Comparison of ENCODE assay signal across 8 mouse cellular contexts in genomic region chr5:64092748-64093292, GRCm38 (mm10). TPM values are rescaled to one million over a fixed set of nuclear protein-coding genes. Genes with fewer than 3 reads are reported as not detected.
DNase-seq lines count a peak whose midpoint lies in the region; ATAC-seq and TF ChIP-seq lines count a peak whose summit lies in the region.

Gene Pgm2 (plus strand): TSS chr5:64092950.

- H3K4me1 ChIP-seq in hindbrain, embryonic 10.5 days (replicated peaks), result peaks cover 25% of the 10 kb centered on the region
- H3K4me1 ChIP-seq in lung, embryonic 16.5 days (replicated peaks; ENCODE audit: control insufficient read depth, insufficient read depth, low read length), result peaks cover 13% of the 10 kb centered on the region
- peaks cover 20% of the 10 kb centered on the region for H3K4me1 ChIP-seq in thymus, adult 2 months (replicated peaks; ENCODE audit: control insufficient read depth, insufficient read depth, low read length)

- peak; percentile 97 for ATAC-seq in frontal cortex, adult (ENCODE audit: low TSS enrichment)
- ATAC-seq in lung, embryonic 16.5 days (ENCODE audit: low read depth), result peak; percentile 98

- peaks cover 3% of the 10 kb centered on the region for H3K36me3 ChIP-seq in hindbrain, embryonic 10.5 days
- H3K36me3 ChIP-seq in lung, embryonic 16.5 days (ENCODE audit: control insufficient read depth, insufficient read depth, low read length), result 0 out of 2 replicates have a peak, but pooled peaks cover 3% of the 10 kb centered on the region
- no peaks in the 10 kb centered on the region for H3K36me3 ChIP-seq in thymus, adult 2 months (ENCODE audit: control insufficient read depth, insufficient read depth, low read length)

- peak; percentile 48 for TF ChIP-seq POLR2A in thymus, adult 2 months (IDR thresholded peaks at IDR 0.05; ENCODE audit: control insufficient read depth, extremely low read depth, insufficient read depth, low read length, poor library complexity)

- peak within 1 kb of the TSS; percentile 77 for H3K4me2 ChIP-seq in lung, embryonic 16.5 days (ENCODE audit: low read depth, low read length)

- TF ChIP-seq CTCF in thymus, adult 2 months (IDR thresholded peaks at IDR 0.05; ENCODE audit: borderline replicate concordance, control insufficient read depth, extremely low read depth, insufficient read depth, low read length, poor library complexity), result no peak

- peak within 1 kb of the TSS; percentile 80 for H3K9ac ChIP-seq in lung, embryonic 16.5 days (ENCODE audit: low read length)

- H3K9me3 ChIP-seq in hindbrain, embryonic 10.5 days, result no peaks in the 10 kb centered on the region
- no peaks in the 10 kb centered on the region for H3K9me3 ChIP-seq in lung, embryonic 16.5 days (ENCODE audit: control insufficient read depth, low read length)

- under 1% methylated on average over 43 of the region's 43 CpGs for WGBS in hindbrain, embryonic 10.5 days
- WGBS in lung, embryonic 16.5 days, result 0% methylated on average over 40 of the region's 43 CpGs
- under 1% methylated on average over 43 of the region's 43 CpGs for WGBS in thymus, adult 2 months

- H3K27me3 ChIP-seq in hindbrain, embryonic 10.5 days (ENCODE audit: insufficient read depth, poor library complexity, severe bottlenecking), result 0 out of 2 replicates have a peak, but pooled peaks cover 5% of the 10 kb centered on the region
- no peaks in the 10 kb centered on the region for H3K27me3 ChIP-seq in lung, embryonic 16.5 days (ENCODE audit: control insufficient read depth, insufficient read depth, low read depth, low read length)
- H3K27me3 ChIP-seq in thymus, adult 2 months (ENCODE audit: control insufficient read depth, insufficient read depth, low read length), result no peaks in the 10 kb centered on the region

- H3K4me3 ChIP-seq in hindbrain, embryonic 10.5 days, result peak within 1 kb of the TSS; percentile 84
- H3K4me3 ChIP-seq in lung, embryonic 16.5 days (ENCODE audit: low read length), result peak within 1 kb of the TSS; percentile 72
- peak within 1 kb of the TSS; percentile 88 for H3K4me3 ChIP-seq in thymus, adult 2 months (ENCODE audit: control insufficient read depth, insufficient read depth, low read length)

- peak within 1 kb of the TSS; percentile 92 for H3K27ac ChIP-seq in hindbrain, embryonic 10.5 days
- peak within 1 kb of the TSS; percentile 60 for H3K27ac ChIP-seq in lung, embryonic 16.5 days (ENCODE audit: low read length)
- H3K27ac ChIP-seq in thymus, adult 2 months (ENCODE audit: control insufficient read depth, insufficient read depth, low read length), result no peak within 1 kb of the TSS

- DNase-seq in Muller cell, postnatal 12 days (ENCODE audit: inconsistent ontology term), result peak; percentile 95
- DNase-seq in cerebellum, adult 9-10 months, result peak; percentile 76
- peak; percentile 87 for DNase-seq in hindbrain, embryonic 10.5 days (ENCODE audit: low spot score)
- peak; percentile 82 for DNase-seq in layer of hippocampus, adult 9-11 months
- DNase-seq in ovary, adult 18-20 months (ENCODE audit: low spot score), result peak; percentile 69
- DNase-seq in thymus, adult 2 months, result peak; percentile 76

RNA-seq across cellular contexts. Expression of gene Pgm2, which starts in this region (rescaled TPM):
- polyA plus RNA-seq in hindbrain, embryonic 10.5 days (2016; fragmentation: Nextera tagmentation; extraction: Ambion mirVana), result 22.6 and 26.0 TPM in 2 replicates
- polyA plus RNA-seq in lung, embryonic 16.5 days (2015; fragmentation: Nextera tagmentation; extraction: Ambion mirVana), result 35.9 and 38.5 TPM in 2 replicates
- 9.4 and 10.5 TPM in 2 replicates for polyA plus RNA-seq in thymus, adult 2 months (2012; rRNA removed)
